In genomic region chr13:95120570-95120969, GRCm38 (mm10) we compare ENCODE assay signal across 20 mouse cellular contexts.
"Had no signal": no experiment of that assay in that cellular context is flagged by ENCODE, and none has a peak within 500 bp of the region (broad histone marks: within the 10 kb centered on the region; RNA-seq: fewer than 3 reads in every experiment).

No protein-coding gene starts in this region.

- H3K9ac ChIP-seq: intestine, embryonic 15.5 days; limb, embryonic 12.5 days; limb, embryonic 15.5 days; liver, embryonic 14.5 days; liver, postnatal 0 days; lung, embryonic 14.5 days; midbrain, embryonic 12.5 days had no signal

- ATAC-seq: hindbrain, embryonic 16.5 days; intestine, embryonic 15.5 days; liver, postnatal 0 days; lung, postnatal 0 days had no signal

- H3K4me2 ChIP-seq: intestine, embryonic 15.5 days; limb, embryonic 12.5 days; limb, embryonic 15.5 days; liver, embryonic 11.5 days; lung, embryonic 14.5 days; midbrain, embryonic 12.5 days had no signal

- H3K4me1 ChIP-seq: limb, embryonic 12.5 days; limb, embryonic 15.5 days; midbrain, embryonic 12.5 days had no signal

- H3K27ac ChIP-seq: intestine, embryonic 15.5 days; limb, embryonic 12.5 days; limb, embryonic 15.5 days; liver, embryonic 14.5 days; macrophage; midbrain, embryonic 12.5 days; stomach, postnatal 0 days had no signal

- H3K9me3 ChIP-seq: intestine, embryonic 15.5 days; limb, embryonic 12.5 days; limb, embryonic 15.5 days; midbrain, embryonic 12.5 days had no signal

- H3K4me3 ChIP-seq: intestine, embryonic 15.5 days; limb, embryonic 12.5 days; limb, embryonic 15.5 days; midbrain, embryonic 12.5 days had no signal

- H3K27me3 ChIP-seq: intestine, embryonic 15.5 days; limb, embryonic 12.5 days; limb, embryonic 15.5 days; midbrain, embryonic 12.5 days had no signal

- H3K36me3 ChIP-seq: intestine, embryonic 15.5 days; limb, embryonic 12.5 days; limb, embryonic 15.5 days; midbrain, embryonic 12.5 days had no signal

- DNase-seq: kidney, adult 18-20 months; left cerebral cortex, postnatal 4 days; liver, postnatal 0 days; lung, embryonic 14.5 days; right cerebral cortex, adult 18-20 months; right cerebral cortex, postnatal 14 days; right cerebral cortex, postnatal 4 days; thymus, adult 2 months; thymus, postnatal 14 days; thymus, postnatal 4 days had no signal
